Mouse (Mus musculus): ENCODE measurements around the gene Tmem247.

- no peak for TF ChIP-seq CTCF (IDR thresholded peaks at IDR 0.05; ENCODE audit: low read depth)
- TF ChIP-seq EP300 (IDR thresholded peaks at IDR 0.05; ENCODE audit: low read depth), result no peak
These were observed 19.9 kb downstream of the Tmem247 start for GRCm38 (mm10) chr17:86937064-86937463.
